ENCODE assay signal across 8 mouse cellular contexts in the genomic region with DNA sequence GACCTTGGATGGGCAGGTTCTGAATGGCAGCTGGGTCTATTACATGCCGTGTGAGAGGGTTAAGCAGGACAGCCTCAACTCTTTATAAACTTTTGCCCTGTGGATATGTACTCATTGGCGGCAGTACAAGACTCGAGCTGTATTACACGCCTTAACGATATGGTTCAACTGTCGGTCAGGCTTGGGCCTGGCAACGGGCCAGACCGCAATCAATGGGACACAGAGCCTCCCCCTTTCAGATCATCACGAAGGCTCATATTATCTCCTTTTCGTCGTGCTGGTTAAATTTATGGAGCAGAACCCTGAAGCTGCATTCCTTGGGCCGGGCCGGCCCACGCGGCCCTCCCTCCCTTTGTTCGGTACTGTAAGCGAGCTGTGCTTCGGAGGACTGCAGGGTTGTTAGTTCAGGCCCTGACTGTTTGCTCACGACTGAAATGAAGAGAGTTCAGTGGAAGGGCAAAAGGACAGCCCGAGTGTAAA.
DNase-seq lines count a peak whose midpoint lies in the region; ATAC-seq and TF ChIP-seq lines count a peak whose summit lies in the region.

No protein-coding gene starts in this region.

- peaks cover 25% of the 10 kb centered on the region for H3K4me1 ChIP-seq in heart, embryonic 10.5 days
- peaks cover 60% of the 10 kb centered on the region for H3K4me1 ChIP-seq in kidney, embryonic 15.5 days

- no peak for TF ChIP-seq CTCF in layer of hippocampus, adult 2 months (conservative IDR thresholded peaks at IDR 0.05)

- 56% methylated on average over 20 of the region's 20 CpGs for WGBS in heart, embryonic 10.5 days
- WGBS in kidney, embryonic 15.5 days = 3% methylated on average over 20 of the region's 20 CpGs

- ATAC-seq in frontal cortex, adult (ENCODE audit: low TSS enrichment) = 0 out of 2 replicates have a peak, but pooled peaks have one; percentile 11
- peak; percentile 94 for ATAC-seq in kidney, embryonic 15.5 days (replicated peaks; ENCODE audit: low FRiP score)

- no peaks in the 10 kb centered on the region for H3K27me3 ChIP-seq in heart, embryonic 10.5 days (ENCODE audit: insufficient read depth, poor library complexity, severe bottlenecking)
- H3K27me3 ChIP-seq in kidney, embryonic 15.5 days = no peaks in the 10 kb centered on the region

- no peak overlapping the region for H3K4me3 ChIP-seq in heart, embryonic 10.5 days
- H3K4me3 ChIP-seq in kidney, embryonic 15.5 days (replicated peaks) = no peak overlapping the region
- H3K4me3 ChIP-seq in layer of hippocampus, adult 2 months = no peak overlapping the region

- H3K36me3 ChIP-seq in heart, embryonic 10.5 days = no peaks in the 10 kb centered on the region
- no peaks in the 10 kb centered on the region for H3K36me3 ChIP-seq in kidney, embryonic 15.5 days

- no peak for DNase-seq in frontal cortex, postnatal 10 days (ENCODE audit: low spot score in 2 of 2)
- DNase-seq in embryo, embryonic 11 days = peak; percentile 68
- no peak for DNase-seq in heart, embryonic 10.5 days (ENCODE audit: low spot score)
- peak; percentile 56 for DNase-seq in lung, postnatal 14 days
- DNase-seq in retina, postnatal 7 days (ENCODE audit: low read depth, low spot score) = peak; percentile 23
- no peak for DNase-seq in layer of hippocampus, adult 2 months (ENCODE audit: low spot score in 2 of 2)

- no peaks in the 10 kb centered on the region for H3K9me3 ChIP-seq in heart, embryonic 10.5 days
- H3K9me3 ChIP-seq in kidney, embryonic 15.5 days (replicated peaks) = no peaks in the 10 kb centered on the region

- H3K9ac ChIP-seq in kidney, embryonic 15.5 days = no peak overlapping the region

- peak overlapping the region; percentile 6; the same call in 1 of the 2 replicates for H3K4me2 ChIP-seq in kidney, embryonic 15.5 days

- peak overlapping the region; percentile 72 for H3K27ac ChIP-seq in heart, embryonic 10.5 days
- H3K27ac ChIP-seq in kidney, embryonic 15.5 days = peak overlapping the region; percentile 98
- H3K27ac ChIP-seq in layer of hippocampus, adult 2 months = no peak overlapping the region

Comparison
In these comparisons a context has a peak if more than half of its experiments do, and no peak if none do; other contexts are left out.
1. DNase-seq: peak in embryo, embryonic 11 days (single experiment), lung, postnatal 14 days (single experiment) and retina, postnatal 7 days (single experiment); none in frontal cortex, postnatal 10 days (0 of 2), heart, embryonic 10.5 days (single experiment) and layer of hippocampus, adult 2 months (0 of 2).